Mouse (Mus musculus) layer of hippocampus, adult 18-20 months (tissue): ENCODE measurements at regions not wholly inside any gene's neighbourhood (a gene's known extent, or its start where the extent isn't known, plus 50 kb on each side); places are given as distances from the start of the nearest gene placed in this dataset.

Experiments
- DNase-seq, 2 experiments: peaks; one replicate each; pipeline ENCODE4 v3.0.0; 2022; ENCODE audit warnings: low spot score in 2 of 2

DNA sequence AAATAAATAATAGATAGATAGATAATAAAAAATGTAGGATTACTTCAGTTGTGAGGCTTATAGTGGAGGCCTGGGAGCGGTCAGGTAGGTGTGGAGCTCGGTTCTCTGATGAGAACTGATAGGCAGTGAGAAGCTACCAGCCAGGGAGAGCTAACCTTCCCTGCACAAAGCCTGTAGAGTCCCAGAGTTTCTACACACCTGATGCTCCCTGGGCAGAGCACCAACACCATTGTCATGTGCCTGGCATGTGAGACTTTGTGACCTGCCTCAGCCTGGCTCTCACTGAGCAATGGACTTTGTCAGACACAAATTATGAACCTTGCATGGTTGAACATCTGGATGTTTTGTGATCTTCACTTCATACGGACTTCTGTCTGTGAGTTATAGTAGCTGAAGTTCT is 71.1 kb upstream of the Smyd2 start:
- DNase-seq = no peak

DNA sequence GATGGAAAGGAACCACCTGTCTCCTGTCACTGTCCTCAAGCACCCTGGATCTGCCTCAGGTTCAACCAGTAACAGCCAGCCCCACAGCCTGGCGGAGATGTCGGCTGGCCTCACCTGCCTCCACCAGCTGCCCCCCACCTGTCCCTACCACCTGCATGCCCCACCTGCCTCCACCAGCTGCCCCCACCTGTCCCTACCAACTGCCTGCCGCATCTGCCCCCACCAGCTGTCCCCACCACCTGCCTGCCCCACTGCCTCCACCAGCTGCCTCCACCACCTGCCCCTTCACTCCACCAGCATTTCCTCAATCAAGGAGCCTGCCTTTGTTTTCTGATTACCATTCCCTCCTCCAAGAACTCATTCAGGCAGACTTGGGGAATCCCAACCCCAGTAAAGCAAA is 68.9 kb upstream of the Smyd2 start:
- no peak for DNase-seq

GRCm38 (mm10) chr1:189990046-189990622 is 68.0 kb upstream of the Smyd2 start:
- no peak for DNase-seq

GRCm38 (mm10) chr1:189989376-189989775 is 67.2 kb upstream of the Smyd2 start:
- DNase-seq = peak in 1 of 2 experiments; percentile 36

- DNase-seq = no peak
These were observed 66.7 kb upstream of the Smyd2 start for GRCm38 (mm10) chr1:189988864-189989263.

GRCm38 (mm10) chr1:189985516-189986205 is 63.5 kb upstream of the Smyd2 start:
- no peak for DNase-seq

DNA sequence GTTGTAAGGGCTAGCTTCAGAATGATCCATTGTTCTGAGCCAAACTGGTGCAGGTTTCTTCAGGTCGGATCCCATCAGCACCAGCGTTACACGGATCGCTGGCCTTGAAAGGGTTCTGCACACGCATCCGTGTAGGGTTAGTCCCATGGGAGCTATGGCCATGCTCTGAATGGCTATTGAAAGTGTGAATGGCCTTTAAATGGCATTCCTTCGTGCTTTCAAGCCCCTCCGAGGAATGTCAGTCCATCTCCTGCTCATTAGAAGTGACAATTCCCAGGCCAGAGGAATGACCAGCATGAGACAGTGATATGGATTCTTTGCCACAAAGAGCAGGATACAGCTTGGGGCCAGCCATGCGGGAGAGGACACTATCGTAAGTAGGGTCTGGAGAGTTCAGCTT is 56.1 kb upstream of the Smyd2 start:
- no peak for DNase-seq

DNA sequence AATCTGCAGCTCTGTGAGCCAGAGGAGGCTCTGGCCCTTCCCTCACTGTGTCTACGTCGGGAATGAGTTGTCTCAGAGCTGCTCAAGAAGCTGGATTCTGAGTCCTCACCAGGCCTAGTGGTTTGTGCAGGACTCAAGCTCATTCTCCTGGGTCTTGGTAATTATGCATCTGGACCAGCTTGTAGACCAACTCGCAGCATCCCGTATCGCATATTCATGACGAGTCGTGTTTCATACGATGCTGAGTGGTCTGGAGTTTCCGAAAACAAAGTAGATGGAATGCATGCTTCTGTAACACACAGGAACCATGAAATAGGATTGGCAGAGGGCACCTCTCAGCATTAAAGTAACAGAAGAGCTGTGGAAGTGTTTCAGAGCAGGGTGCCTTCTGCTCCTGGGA is 53.5 kb upstream of the Smyd2 start:
- no peak for DNase-seq

DNA sequence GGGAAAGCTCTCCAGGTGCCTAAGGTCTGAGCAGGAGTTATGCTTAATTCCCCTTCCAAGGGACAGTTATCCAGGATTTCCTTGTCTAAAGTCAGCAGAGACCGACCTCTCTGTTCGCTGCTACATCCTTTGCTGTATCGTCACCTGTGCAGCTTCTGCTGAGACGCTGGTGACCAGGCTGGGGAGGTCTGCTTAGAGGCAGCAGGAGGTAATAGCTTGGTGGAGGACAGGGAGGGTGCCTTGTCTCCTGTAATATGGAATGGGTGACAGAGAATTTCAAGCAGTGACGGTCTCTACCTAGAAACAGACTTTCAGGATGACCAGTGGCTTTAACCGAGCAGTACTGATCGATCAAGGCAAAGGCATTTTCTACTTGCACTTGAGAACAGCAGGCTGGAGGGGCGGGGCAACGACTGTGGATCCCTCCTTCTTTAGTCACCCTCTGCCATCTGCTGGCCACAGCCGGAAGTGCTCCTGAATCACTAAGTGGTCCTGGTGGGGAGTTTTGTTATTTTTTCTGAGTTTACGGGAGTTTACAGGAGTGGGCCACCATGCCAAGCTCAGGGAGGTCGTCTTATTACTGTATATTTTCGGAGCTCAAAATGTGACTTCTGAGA is 50.7 kb upstream of the Smyd2 start:
- peak; percentile 63 to 88 for DNase-seq
